In genomic region chr17:31386766-31387275, GRCm38 (mm10) we compare ENCODE assay signal across 8 mouse cellular contexts. TPM values are rescaled to one million over a fixed set of nuclear protein-coding genes. Genes with fewer than 3 reads are reported as not detected.
A peak's percentile ranks its signal among the peaks of the same experiment; 100 is the strongest.
DNase-seq lines count a peak whose midpoint lies in the region; ATAC-seq and TF ChIP-seq lines count a peak whose summit lies in the region.

No protein-coding gene starts in this region.

- no peak for TF ChIP-seq CTCF in cerebellum, adult 2 months (IDR thresholded peaks at IDR 0.05; ENCODE audit: borderline replicate concordance, insufficient read depth, low read depth, low read length)
- no peak for TF ChIP-seq CTCF in ES-Bruce4 (IDR thresholded peaks at IDR 0.05; ENCODE audit: low read depth, low read length)
- TF ChIP-seq CTCF in liver, embryonic 14.5 days (IDR thresholded peaks at IDR 0.05; ENCODE audit: low read depth): no peak

- no peaks in the 10 kb centered on the region for H3K36me3 ChIP-seq in ES-Bruce4 (ENCODE audit: control insufficient read depth, insufficient read depth, low read length, poor library complexity, severe bottlenecking)
- H3K36me3 ChIP-seq in hindbrain, embryonic 15.5 days: no peaks in the 10 kb centered on the region
- no peaks in the 10 kb centered on the region for H3K36me3 ChIP-seq in liver, embryonic 14.5 days (replicated peaks; ENCODE audit: control insufficient read depth, insufficient read depth, low read depth)

- peak overlapping the region; percentile 76 for H3K9ac ChIP-seq in ES-Bruce4 (ENCODE audit: low read depth, poor library complexity, severe bottlenecking)
- H3K9ac ChIP-seq in hindbrain, embryonic 15.5 days: peak overlapping the region; percentile 69
- H3K9ac ChIP-seq in liver, embryonic 14.5 days (replicated peaks): no peak overlapping the region

- no peaks in the 10 kb centered on the region for H3K27me3 ChIP-seq in cerebellum, adult 2 months (ENCODE audit: control insufficient read depth, insufficient read depth, low read length)
- H3K27me3 ChIP-seq in ES-Bruce4 (ENCODE audit: control insufficient read depth, insufficient read depth, low read length, poor library complexity, severe bottlenecking): no peaks in the 10 kb centered on the region
- no peaks in the 10 kb centered on the region for H3K27me3 ChIP-seq in hindbrain, embryonic 15.5 days
- H3K27me3 ChIP-seq in liver, embryonic 14.5 days (ENCODE audit: control insufficient read depth, insufficient read depth, low read length): peaks cover 13% of the 10 kb centered on the region

- H3K9me3 ChIP-seq in ES-Bruce4 (replicated peaks; ENCODE audit: control insufficient read depth, insufficient read depth, low read length, poor library complexity, severe bottlenecking): no peaks in the 10 kb centered on the region
- no peaks in the 10 kb centered on the region for H3K9me3 ChIP-seq in hindbrain, embryonic 15.5 days
- no peaks in the 10 kb centered on the region for H3K9me3 ChIP-seq in liver, embryonic 14.5 days (ENCODE audit: control insufficient read depth, low read length)

- H3K4me3 ChIP-seq in cerebellum, adult 2 months (replicated peaks; ENCODE audit: insufficient read depth, low read depth, low read length): peak overlapping the region; percentile 69
- H3K4me3 ChIP-seq in ES-Bruce4 (ENCODE audit: low read depth, low read length): peak overlapping the region; percentile 79
- H3K4me3 ChIP-seq in hindbrain, embryonic 15.5 days: peak overlapping the region; percentile 70
- peak overlapping the region; percentile 52 to 55 for H3K4me3 ChIP-seq in liver, embryonic 14.5 days (ENCODE audit: insufficient read depth in 1 of 2, low read depth in 2 of 2, low read length in 2 of 2)

- DNase-seq in cerebellum, adult 2 months: peak in 1 of 2 experiments; percentile 49
- DNase-seq in cerebellum, adult 11 months: no peak
- DNase-seq in liver, embryonic 14.5 days (ENCODE audit: low read depth in 3 of 3, low spot score in 3 of 3): no peak
- no peak for DNase-seq in adrenal gland, adult 18-20 months (ENCODE audit: low spot score in 2 of 2)
- no peak for DNase-seq in Muller cell, postnatal 12 days (ENCODE audit: inconsistent ontology term)
- DNase-seq in yolk sac, embryonic 10.5 days (ENCODE audit: low spot score): no peak

- H3K27ac ChIP-seq in cerebellum, adult 2 months (ENCODE audit: insufficient read depth, low read length): peak overlapping the region; percentile 93
- no peak overlapping the region for H3K27ac ChIP-seq in ES-Bruce4 (ENCODE audit: insufficient read depth, low read length)
- peak overlapping the region; percentile 62 for H3K27ac ChIP-seq in hindbrain, embryonic 15.5 days (replicated peaks)
- H3K27ac ChIP-seq in liver, embryonic 14.5 days: no peak overlapping the region

- TF ChIP-seq EP300 in ES-Bruce4 (IDR thresholded peaks at IDR 0.05; ENCODE audit: insufficient read depth, low read depth, low read length): no peak
- TF ChIP-seq EP300 in liver, embryonic 14.5 days (IDR thresholded peaks at IDR 0.05; ENCODE audit: low read depth): no peak

- H3K4me1 ChIP-seq in cerebellum, adult 2 months (ENCODE audit: control insufficient read depth, insufficient read depth, low read length): peaks cover 46% of the 10 kb centered on the region
- no peaks in the 10 kb centered on the region for H3K4me1 ChIP-seq in ES-Bruce4 (ENCODE audit: control insufficient read depth, insufficient read depth, low read length)
- peaks cover 49% of the 10 kb centered on the region for H3K4me1 ChIP-seq in hindbrain, embryonic 15.5 days (replicated peaks)
- peaks cover 0 to 4% of the 10 kb centered on the region in 2 experiments; a peak in 2 of 4 replicates for H3K4me1 ChIP-seq in liver, embryonic 14.5 days (replicated peaks; ENCODE audit: control insufficient read depth in 2 of 2, insufficient read depth in 2 of 2, low read length in 1 of 2)

- WGBS in cerebellum, adult 2 months: 10% methylated on average over 7 of the region's 7 CpGs
- 9% methylated on average over 7 of the region's 7 CpGs for WGBS in hindbrain, embryonic 15.5 days
- WGBS in liver, embryonic 14.5 days (ENCODE audit: insufficient replicate concordance): 15% methylated on average over 7 of the region's 7 CpGs

- no peak for ATAC-seq in hindbrain, embryonic 15.5 days (ENCODE audit: low FRiP score, low read depth)
- no peak for ATAC-seq in liver, embryonic 14.5 days (ENCODE audit: insufficient read depth)

- H3K4me2 ChIP-seq in hindbrain, embryonic 15.5 days: peak overlapping the region; percentile 70
- peak overlapping the region; percentile 58 for H3K4me2 ChIP-seq in liver, embryonic 14.5 days (ENCODE audit: low read depth)

- TF ChIP-seq POLR2A in cerebellum, adult 2 months (IDR thresholded peaks at IDR 0.05; ENCODE audit: borderline replicate concordance, insufficient read depth, low read length): 0 out of 2 replicates have a peak, but pooled peaks have one; percentile 0
- TF ChIP-seq POLR2A in ES-Bruce4 (IDR thresholded peaks at IDR 0.05; ENCODE audit: insufficient read depth, low read length): no peak

RNA-seq across cellular contexts. Expression of gene Pde9a, which starts 0.8 kb away (rescaled TPM):
- 83.1 and 93.0 TPM in 2 replicates for polyA plus RNA-seq in cerebellum, adult 2 months (2012; rRNA removed)
- polyA plus RNA-seq in ES-Bruce4 (2011; ENCODE audit: insufficient read depth, insufficient read length, low read depth, missing spikeins): 11.0 and 12.1 TPM in 2 replicates
- polyA plus RNA-seq in hindbrain, embryonic 15.5 days (2015; fragmentation: Nextera tagmentation; extraction: Ambion mirVana): 28.1 and 34.2 TPM in 2 replicates
- polyA plus RNA-seq in liver, embryonic 14.5 days (2012; rRNA removed): 3.6 TPM in 2 replicates
- polyA plus RNA-seq in liver, embryonic 14.5 days (2014; fragmentation: Nextera tagmentation; extraction: Ambion mirVana): 2.8 and 3.4 TPM in 2 replicates
- total RNA-seq in adrenal gland, adult 18-20 months (2021): 1 to 10 TPM; 1.9 to 2.6 TPM

Comparison
In these comparisons a context has a peak if more than half of its experiments do, and no peak if none do; other contexts are left out.
1. H3K27ac ChIP-seq: peak in cerebellum, adult 2 months (single experiment) and hindbrain, embryonic 15.5 days (single experiment); none in ES-Bruce4 (single experiment) and liver, embryonic 14.5 days (single experiment).
2. Peak in every context shown above with its lines, with median percentiles within 50 percentile points of each other: H3K4me3 ChIP-seq.